Mouse (Mus musculus): ENCODE results near the gene Zzef1. TPM values are rescaled to one million over a fixed set of nuclear protein-coding genes. Genes with fewer than 3 reads are reported as not detected.

Zzef1 gene
- polyA plus RNA-seq, 1 experiment from 2014 or later: 11.7 TPM

GRCm38 (mm10) chr11:72866446-72866845, 70.4 kb downstream of the Zzef1 start:
- ATAC-seq (replicated peaks; ENCODE audit: low FRiP score) (no peak), DNase-seq (ENCODE audit: low spot score) (no peak)
- Histone ChIP-seq H3K27me3 (replicated peaks; ENCODE audit: control insufficient read depth, insufficient read depth, low read length) (no peaks in the 10 kb centered on the region), H3K4me2 (no peak overlapping the region), H3K36me3 (ENCODE audit: control insufficient read depth, insufficient read depth, low read length) (peaks cover 23% of the 10 kb centered on the region; the same call in 1 of the 2 replicates), H3K27ac (ENCODE audit: low read depth, low read length) (no peak overlapping the region), H3K9me3 (ENCODE audit: control insufficient read depth, low read length) (no peaks in the 10 kb centered on the region), H3K4me3 (ENCODE audit: low read depth, low read length) (no peak overlapping the region), H3K9ac (ENCODE audit: low read depth, low read length) (no peak overlapping the region), H3K4me1 (replicated peaks; ENCODE audit: control insufficient read depth, insufficient read depth, low read length) (no peaks in the 10 kb centered on the region)
- WGBS: 78% methylated on average over 7 of the region's 7 CpGs

GRCm38 (mm10) chr11:72872061-72872460, 76.0 kb downstream of the Zzef1 start:
- Histone ChIP-seq H3K4me1 (replicated peaks; ENCODE audit: control insufficient read depth, insufficient read depth, low read length) (no peaks in the 10 kb centered on the region), H3K9ac (ENCODE audit: low read depth, low read length) (no peak overlapping the region), H3K9me3 (ENCODE audit: control insufficient read depth, low read length) (no peaks in the 10 kb centered on the region), H3K36me3 (ENCODE audit: control insufficient read depth, insufficient read depth, low read length) (peaks cover 17% of the 10 kb centered on the region; the same call in 1 of the 2 replicates), H3K27ac (ENCODE audit: low read depth, low read length) (no peak overlapping the region), H3K4me2 (no peak overlapping the region), H3K27me3 (replicated peaks; ENCODE audit: control insufficient read depth, insufficient read depth, low read length) (no peaks in the 10 kb centered on the region), H3K4me3 (ENCODE audit: low read depth, low read length) (no peak overlapping the region)
- 78% methylated on average over 1 of the region's 1 CpGs for WGBS
- DNase-seq (ENCODE audit: low spot score) (no peak), ATAC-seq (replicated peaks; ENCODE audit: low FRiP score) (no peak)

GRCm38 (mm10) chr11:72892623-72893022, 96.6 kb downstream of the Zzef1 start:
- Histone ChIP-seq H3K4me1 (replicated peaks; ENCODE audit: control insufficient read depth, insufficient read depth, low read length) (no peaks in the 10 kb centered on the region), H3K36me3 (ENCODE audit: control insufficient read depth, insufficient read depth, low read length) (peaks cover 26% of the 10 kb centered on the region), H3K27me3 (replicated peaks; ENCODE audit: control insufficient read depth, insufficient read depth, low read length) (no peaks in the 10 kb centered on the region), H3K4me2 (no peak overlapping the region), H3K4me3 (ENCODE audit: low read depth, low read length) (no peak overlapping the region), H3K27ac (ENCODE audit: low read depth, low read length) (no peak overlapping the region), H3K9ac (ENCODE audit: low read depth, low read length) (no peak overlapping the region), H3K9me3 (ENCODE audit: control insufficient read depth, low read length) (no peaks in the 10 kb centered on the region)
- DNase-seq (ENCODE audit: low spot score) (no peak), ATAC-seq (replicated peaks; ENCODE audit: low FRiP score) (no peak)
- WGBS: 81% methylated on average over 1 of the region's 1 CpGs

- H3K36me3 ChIP-seq (ENCODE audit: control insufficient read depth, insufficient read depth, low read length): peaks cover 16% of the 10 kb centered on the region; the same call in 1 of the 2 replicates
- 85% methylated on average over 4 of the region's 4 CpGs for WGBS
Measured at GRCm38 (mm10) chr11:72908391-72908790, 112.4 kb downstream of the Zzef1 start.

GRCm38 (mm10) chr11:72917299-72917996, 121.4 kb downstream of the Zzef1 start:
- ATAC-seq (replicated peaks; ENCODE audit: low FRiP score) (no peak), DNase-seq (ENCODE audit: low spot score) (no peak)
- Histone ChIP-seq H3K4me3 (ENCODE audit: low read depth, low read length) (no peak overlapping the region), H3K9me3 (ENCODE audit: control insufficient read depth, low read length) (no peaks in the 10 kb centered on the region), H3K27ac (ENCODE audit: low read depth, low read length) (no peak overlapping the region), H3K4me1 (replicated peaks; ENCODE audit: control insufficient read depth, insufficient read depth, low read length) (no peaks in the 10 kb centered on the region), H3K27me3 (replicated peaks; ENCODE audit: control insufficient read depth, insufficient read depth, low read length) (no peaks in the 10 kb centered on the region), H3K36me3 (ENCODE audit: control insufficient read depth, insufficient read depth, low read length) (peaks cover 22% of the 10 kb centered on the region; the same call in 1 of the 2 replicates), H3K4me2 (no peak overlapping the region), H3K9ac (ENCODE audit: low read depth, low read length) (no peak overlapping the region)
- 78% methylated on average over 7 of the region's 7 CpGs for WGBS

More at GRCm38 (mm10) chr11:72908391-72908790, 112.4 kb downstream of the Zzef1 start:
- Histone ChIP-seq H3K9me3 (ENCODE audit: control insufficient read depth, low read length) (no peaks in the 10 kb centered on the region), H3K9ac (ENCODE audit: low read depth, low read length) (no peak overlapping the region), H3K27me3 (replicated peaks; ENCODE audit: control insufficient read depth, insufficient read depth, low read length) (no peaks in the 10 kb centered on the region), H3K4me2 (no peak overlapping the region), H3K27ac (ENCODE audit: low read depth, low read length) (no peak overlapping the region), H3K4me3 (ENCODE audit: low read depth, low read length) (no peak overlapping the region), H3K4me1 (replicated peaks; ENCODE audit: control insufficient read depth, insufficient read depth, low read length) (no peaks in the 10 kb centered on the region)
- ATAC-seq (replicated peaks; ENCODE audit: low FRiP score): no peak
- no peak for DNase-seq (ENCODE audit: low spot score)

- WGBS: 35% methylated on average over 4 of the region's 4 CpGs
- no peak overlapping the region for H3K27ac ChIP-seq (ENCODE audit: low read depth, low read length)
- H3K4me2 ChIP-seq: no peak overlapping the region
- no peak overlapping the region for H3K4me3 ChIP-seq (ENCODE audit: low read depth, low read length)
- H3K4me1 ChIP-seq (replicated peaks; ENCODE audit: control insufficient read depth, insufficient read depth, low read length): peaks cover 25% of the 10 kb centered on the region
- H3K9me3 ChIP-seq (ENCODE audit: control insufficient read depth, low read length): no peaks in the 10 kb centered on the region
- no peak overlapping the region for H3K9ac ChIP-seq (ENCODE audit: low read depth, low read length)
- 0 out of 2 replicates have a peak, but pooled peaks have one; percentile 4 for ATAC-seq (replicated peaks; ENCODE audit: low FRiP score)
- H3K36me3 ChIP-seq (ENCODE audit: control insufficient read depth, insufficient read depth, low read length): peaks cover 11% of the 10 kb centered on the region; the same call in 1 of the 2 replicates
- no peaks in the 10 kb centered on the region for H3K27me3 ChIP-seq (replicated peaks; ENCODE audit: control insufficient read depth, insufficient read depth, low read length)
- DNase-seq (ENCODE audit: low spot score): no peak
Measured at GRCm38 (mm10) chr11:72923116-72923515, 127.1 kb downstream of the Zzef1 start.

GRCm38 (mm10) chr11:72924458-72924857, 128.4 kb downstream of the Zzef1 start:
- H3K36me3 ChIP-seq (ENCODE audit: control insufficient read depth, insufficient read depth, low read length): peaks cover 8% of the 10 kb centered on the region; the same call in 1 of the 2 replicates
- no peaks in the 10 kb centered on the region for H3K9me3 ChIP-seq (ENCODE audit: control insufficient read depth, low read length)
- DNase-seq (ENCODE audit: low spot score): no peak
- no peak overlapping the region for H3K9ac ChIP-seq (ENCODE audit: low read depth, low read length)
- H3K27ac ChIP-seq (ENCODE audit: low read depth, low read length): no peak overlapping the region; the same call in 1 of the 2 replicates
- WGBS: 29% methylated on average over 1 of the region's 1 CpGs
- no peaks in the 10 kb centered on the region for H3K27me3 ChIP-seq (replicated peaks; ENCODE audit: control insufficient read depth, insufficient read depth, low read length)
- H3K4me2 ChIP-seq: no peak overlapping the region
- peaks cover 25% of the 10 kb centered on the region for H3K4me1 ChIP-seq (replicated peaks; ENCODE audit: control insufficient read depth, insufficient read depth, low read length)
- ATAC-seq (replicated peaks; ENCODE audit: low FRiP score): peak; percentile 23; the same call in 1 of the 2 replicates
- no peak overlapping the region for H3K4me3 ChIP-seq (ENCODE audit: low read depth, low read length)

GRCm38 (mm10) chr11:72925067-72925466, 129.0 kb downstream of the Zzef1 start:
- ATAC-seq (replicated peaks; ENCODE audit: low FRiP score): no peak
- H3K36me3 ChIP-seq (ENCODE audit: control insufficient read depth, insufficient read depth, low read length): peaks cover 8% of the 10 kb centered on the region; the same call in 1 of the 2 replicates
- WGBS: 71% methylated on average over 2 of the region's 2 CpGs

More at GRCm38 (mm10) chr11:72925067-72925466, 129.0 kb downstream of the Zzef1 start:
- no peak overlapping the region; the same call in 1 of the 2 replicates for H3K27ac ChIP-seq (ENCODE audit: low read depth, low read length)
- peaks cover 25% of the 10 kb centered on the region for H3K4me1 ChIP-seq (replicated peaks; ENCODE audit: control insufficient read depth, insufficient read depth, low read length)
- H3K9me3 ChIP-seq (ENCODE audit: control insufficient read depth, low read length): no peaks in the 10 kb centered on the region
- H3K4me3 ChIP-seq (ENCODE audit: low read depth, low read length): no peak overlapping the region
- no peaks in the 10 kb centered on the region for H3K27me3 ChIP-seq (replicated peaks; ENCODE audit: control insufficient read depth, insufficient read depth, low read length)
- no peak overlapping the region for H3K4me2 ChIP-seq
- no peak for DNase-seq (ENCODE audit: low spot score)
- no peak overlapping the region for H3K9ac ChIP-seq (ENCODE audit: low read depth, low read length)

All from liver, embryonic 11.5 days (tissue).